Mouse (Mus musculus) neural tube, embryonic 10.5 days (tissue): Measurements from ENCODE around the gene Olfr1393.

Experiments
- DNase-seq: peaks from one replicate; pipeline ENCODE4 v3.0.0-alpha.2; 2017; ENCODE audit warnings: low spot score; ENCODE audit errors: extremely low spot score

The Olfr1393 gene

DNA sequence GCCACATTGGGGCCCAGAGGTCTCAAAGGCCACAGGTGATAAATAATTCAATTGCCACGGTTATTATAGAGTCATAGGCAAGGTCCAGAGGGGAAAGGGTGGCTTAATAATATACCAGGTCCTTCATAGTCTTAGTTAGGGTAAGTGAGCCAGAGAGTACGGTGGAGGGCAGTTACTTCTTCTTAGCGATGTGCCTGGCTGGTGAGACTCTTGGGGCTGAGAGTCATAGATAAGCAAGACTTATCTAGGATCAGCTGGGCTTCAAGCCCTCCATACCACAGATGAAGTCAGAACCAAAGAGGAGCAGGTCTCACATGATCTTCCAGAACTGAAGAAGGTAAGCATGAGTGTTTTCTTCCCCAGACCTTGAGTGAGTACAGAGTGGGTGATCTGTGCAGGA lies at the start of gene Olfr1393:
Gene Olfr1393 (plus strand): TSS at position 83 of the 400 bp plus-strand sequence.
- no peak for DNase-seq

DNA sequence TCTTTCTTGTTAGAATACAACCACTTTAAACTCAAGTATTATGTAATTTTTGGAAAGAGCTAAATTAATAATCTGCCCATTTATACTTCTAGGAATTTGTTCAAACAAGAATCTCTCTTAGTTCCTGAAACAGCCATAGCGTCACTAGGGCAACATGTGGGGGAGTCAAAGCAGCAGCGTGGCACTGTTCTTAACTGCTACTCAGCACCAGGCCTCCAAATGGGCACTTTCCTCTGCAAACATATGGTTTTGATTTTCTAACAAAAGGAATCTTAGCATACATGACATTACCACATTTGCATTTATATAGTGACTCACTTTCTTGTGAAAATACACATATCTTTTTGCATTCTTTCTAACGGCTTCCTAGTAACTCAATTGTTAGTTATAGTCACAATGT lies 45.3 kb upstream of the Olfr1393 start:
- DNase-seq: no peak

GRCm38 (mm10) chr11:49235459-49236207 lies 42.5 kb upstream of the Olfr1393 start:
- DNase-seq: no peak

- DNase-seq: no peak
Observed at GRCm38 (mm10) chr11:49236891-49237290, 41.2 kb upstream of the Olfr1393 start.

DNA sequence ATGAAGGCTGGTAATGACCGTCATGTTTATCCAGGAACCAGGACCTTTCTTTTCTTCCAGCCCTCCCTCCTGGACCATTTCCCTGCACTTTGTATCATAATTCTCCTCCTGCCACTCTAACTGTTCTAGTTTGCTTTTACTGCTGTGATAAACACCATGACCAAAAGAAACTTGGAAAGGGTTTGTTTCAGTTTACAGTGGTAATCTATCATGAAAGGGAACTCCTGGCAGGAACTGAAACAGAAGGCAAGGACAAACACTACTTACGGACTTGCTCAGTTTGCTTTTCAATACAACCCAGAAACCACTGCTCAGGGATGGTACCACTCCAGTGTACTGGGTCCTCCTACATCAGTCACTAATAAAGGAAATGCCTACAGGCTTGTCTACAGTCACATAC lies 40.6 kb upstream of the Olfr1393 start:
- DNase-seq: no peak

DNA sequence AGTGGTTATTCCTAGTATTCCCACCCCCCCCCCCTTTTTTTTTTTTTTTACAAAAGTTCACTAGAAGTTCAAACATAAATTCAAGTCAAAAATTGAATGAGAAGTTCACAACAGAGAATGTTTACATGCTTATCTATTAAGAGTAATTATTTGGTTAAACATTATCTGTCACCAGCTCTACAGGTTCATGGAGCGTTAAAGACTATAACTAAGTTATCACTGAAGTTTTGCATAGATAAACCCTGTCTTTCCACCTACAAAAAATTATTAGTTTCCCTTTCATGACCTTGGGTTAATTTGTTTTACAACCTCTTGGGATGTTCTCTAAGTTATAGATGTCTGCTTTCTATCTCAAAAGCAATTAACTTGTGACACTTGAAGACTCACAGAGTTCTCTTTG lies 37.8 kb upstream of the Olfr1393 start:
- DNase-seq: no peak

DNA sequence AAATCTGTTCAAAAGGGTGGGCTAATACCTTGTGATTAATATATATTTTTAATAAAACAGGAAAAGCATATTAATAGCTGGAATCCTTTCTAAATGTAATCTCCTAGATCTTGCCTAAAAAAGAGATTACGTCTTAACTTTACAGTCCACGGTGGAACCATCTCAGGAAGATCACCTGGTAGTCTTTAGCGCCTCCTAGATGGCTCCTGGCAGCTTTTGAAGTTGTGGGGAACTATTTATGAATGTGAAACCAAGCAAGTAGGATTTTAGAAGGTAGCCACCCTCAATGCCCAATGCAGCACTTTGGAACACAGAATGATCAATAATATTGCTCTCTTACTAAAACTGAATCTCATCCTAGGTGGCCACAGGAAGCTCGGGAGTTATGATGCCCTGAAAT lies 37.2 kb upstream of the Olfr1393 start:
- DNase-seq: no peak

DNA sequence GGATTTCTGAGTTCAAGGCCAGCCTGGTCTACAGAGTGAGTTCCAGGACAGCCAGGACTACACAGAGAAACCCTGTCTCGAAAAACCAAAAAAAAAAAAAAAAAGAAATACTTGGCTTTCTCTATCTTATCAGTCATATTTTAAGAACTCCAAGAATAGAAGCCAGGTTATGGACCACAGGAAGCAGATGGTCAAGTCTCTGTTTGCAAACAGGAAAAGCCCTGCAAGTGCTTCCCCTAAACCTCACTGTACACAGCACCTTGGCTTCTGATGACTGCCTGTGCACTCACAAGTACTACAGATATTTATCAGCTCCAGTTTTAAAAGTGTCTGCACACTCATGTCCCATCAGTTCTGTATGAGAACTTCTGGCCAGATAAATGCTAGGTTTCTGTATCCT lies 36.6 kb upstream of the Olfr1393 start:
- DNase-seq: no peak

DNA sequence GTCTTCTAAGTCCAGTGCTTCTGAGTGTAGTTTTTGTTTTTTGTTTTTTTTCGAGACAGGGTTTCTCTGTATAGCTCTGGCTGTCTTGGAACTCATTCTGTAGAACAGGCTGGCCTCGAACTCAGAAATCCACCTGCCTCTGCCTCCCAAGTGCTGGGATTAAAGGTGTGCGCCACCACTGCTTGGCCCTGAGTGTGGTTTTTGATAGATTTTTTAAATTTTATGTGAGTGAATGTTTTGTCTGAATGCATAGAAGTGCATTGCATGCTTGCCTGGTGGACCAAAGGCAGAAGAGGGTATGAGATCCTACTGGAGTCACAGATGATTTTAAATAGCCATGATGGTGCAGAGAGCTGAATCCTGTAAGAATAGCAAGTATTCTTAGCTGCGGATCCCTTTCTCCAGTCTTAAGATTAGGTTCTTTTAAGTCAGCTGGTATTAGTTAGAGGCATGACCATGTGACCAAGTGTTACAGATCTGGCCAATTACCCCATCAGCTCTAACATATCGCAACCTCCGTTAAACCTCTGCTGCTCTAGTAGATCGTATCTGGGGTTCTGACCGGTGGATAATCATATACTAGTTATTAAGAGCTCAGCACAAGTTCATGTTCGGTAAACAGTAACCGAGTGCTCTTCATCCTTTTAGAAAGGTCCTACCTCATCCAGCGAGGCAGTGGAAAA lies 35.0 kb upstream of the Olfr1393 start:
- DNase-seq: no peak

GRCm38 (mm10) chr11:49243727-49244594 lies 34.1 kb upstream of the Olfr1393 start, which contains the start of gene Mgat1:
Gene Mgat1 (plus strand): TSS chr11:49244191.
- peak; percentile 96 for DNase-seq

- DNase-seq: no peak
Observed at GRCm38 (mm10) chr11:49244595-49244930, 33.5 kb upstream of the Olfr1393 start.

- no peak for DNase-seq
Observed at GRCm38 (mm10) chr11:49245176-49245575, 32.9 kb upstream of the Olfr1393 start.

- DNase-seq: no peak
Observed at GRCm38 (mm10) chr11:49245634-49246415, 32.3 kb upstream of the Olfr1393 start.

DNA sequence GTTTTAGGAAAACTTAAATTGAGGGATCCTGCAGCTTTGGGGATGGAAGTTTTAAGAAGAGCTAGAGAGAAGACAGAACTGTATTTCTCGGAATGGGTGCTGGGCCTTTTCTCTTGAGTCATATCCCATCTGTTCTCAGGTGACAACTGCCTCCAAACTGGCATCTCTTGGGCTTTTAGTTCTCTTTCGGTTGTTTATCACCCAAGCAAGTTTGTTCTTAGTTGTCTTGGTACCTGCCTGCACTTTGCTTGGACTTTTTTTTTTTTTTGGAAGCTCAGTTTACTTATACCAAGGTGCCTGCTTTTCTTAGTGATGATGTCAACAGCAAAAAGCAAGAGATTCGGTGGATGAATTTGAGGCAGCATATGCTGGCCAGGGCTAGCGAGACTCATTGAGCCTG lies 31.6 kb upstream of the Olfr1393 start:
- DNase-seq: no peak

DNA sequence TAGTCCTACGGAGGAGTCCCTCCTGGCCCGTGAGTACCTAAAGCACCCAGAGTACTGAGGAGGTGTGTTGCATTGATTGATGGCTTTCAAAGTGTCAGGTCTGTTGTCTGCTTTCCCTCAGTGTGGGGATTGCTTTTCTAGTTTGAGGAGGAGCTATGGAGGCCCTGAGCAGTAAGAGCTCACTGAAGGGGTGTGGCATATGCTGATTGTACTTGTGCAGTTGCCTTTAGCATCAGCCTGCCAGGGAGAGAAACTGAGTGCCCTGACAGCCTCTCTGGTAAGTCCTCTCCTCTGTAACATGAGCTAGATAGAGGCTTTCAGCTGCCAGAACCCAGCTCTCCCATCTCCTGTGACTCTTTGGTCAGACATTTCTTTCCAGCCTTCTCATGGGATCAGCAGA lies 30.8 kb upstream of the Olfr1393 start:
- no peak for DNase-seq

- no peak for DNase-seq
Observed at GRCm38 (mm10) chr11:49248226-49248973, 29.7 kb upstream of the Olfr1393 start.

- no peak for DNase-seq
Observed at GRCm38 (mm10) chr11:49248974-49249700, 29.0 kb upstream of the Olfr1393 start.

DNA sequence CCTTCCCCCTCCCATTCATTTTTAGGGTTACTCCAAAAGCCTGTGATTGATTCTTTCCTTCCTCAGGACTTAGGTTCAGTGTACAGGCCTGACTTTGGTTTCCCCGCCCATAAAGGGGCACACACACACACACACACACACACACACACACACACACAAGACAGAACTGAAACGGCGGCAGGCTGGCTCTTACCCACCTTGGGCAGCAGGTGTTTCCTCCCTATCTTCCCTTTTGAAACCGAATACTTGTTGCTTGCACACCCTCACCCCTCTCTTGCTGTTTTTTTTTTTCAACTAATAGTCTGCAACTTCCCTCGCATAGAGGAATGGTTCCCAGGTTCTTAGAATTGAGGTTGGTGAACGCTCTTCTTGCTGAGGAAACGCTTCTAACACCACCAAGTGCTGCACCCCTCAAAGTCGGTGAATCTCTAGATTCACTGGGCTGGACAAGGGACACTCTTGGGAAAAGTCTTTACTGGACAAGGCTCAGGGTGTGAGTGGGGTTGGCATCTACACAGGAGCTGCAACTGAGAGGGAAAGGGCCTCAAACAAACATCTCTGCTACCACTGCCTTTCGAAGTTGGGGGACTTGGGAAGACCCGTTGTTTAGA lies 28.2 kb upstream of the Olfr1393 start:
- no peak for DNase-seq
